Mouse (Mus musculus): Measurements from ENCODE around the gene Slain1. TPM values are rescaled to one million over a fixed set of nuclear protein-coding genes. Genes with fewer than 3 reads are reported as not detected.

The Slain1 gene
- total RNA-seq, 2 experiments from 2014 or later = 1.5 to 1.8 TPM

GRCm38 (mm10) chr14:103666347-103666954 lies 16.4 kb downstream of the Slain1 start:
- DNase-seq = no peak

DNA sequence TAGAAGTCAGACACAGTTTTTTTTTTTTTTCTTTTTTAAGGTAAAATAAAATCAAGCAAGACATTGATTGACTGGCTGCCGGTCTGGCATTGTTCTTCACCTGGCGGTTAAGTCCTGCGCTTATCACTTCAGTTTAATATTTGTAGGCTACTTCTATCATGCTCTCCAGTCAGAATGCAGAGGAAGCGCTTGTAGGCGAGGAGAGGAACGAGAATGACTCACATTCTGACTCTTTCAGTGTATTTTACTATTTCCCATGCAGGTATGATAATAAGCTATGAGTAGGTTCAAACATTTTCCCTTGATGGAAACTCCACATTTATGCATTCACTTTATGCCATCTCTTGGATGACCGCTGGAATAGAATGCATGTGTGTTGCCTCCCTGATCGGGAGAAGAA lies 17.0 kb downstream of the Slain1 start:
- no peak for DNase-seq

DNA sequence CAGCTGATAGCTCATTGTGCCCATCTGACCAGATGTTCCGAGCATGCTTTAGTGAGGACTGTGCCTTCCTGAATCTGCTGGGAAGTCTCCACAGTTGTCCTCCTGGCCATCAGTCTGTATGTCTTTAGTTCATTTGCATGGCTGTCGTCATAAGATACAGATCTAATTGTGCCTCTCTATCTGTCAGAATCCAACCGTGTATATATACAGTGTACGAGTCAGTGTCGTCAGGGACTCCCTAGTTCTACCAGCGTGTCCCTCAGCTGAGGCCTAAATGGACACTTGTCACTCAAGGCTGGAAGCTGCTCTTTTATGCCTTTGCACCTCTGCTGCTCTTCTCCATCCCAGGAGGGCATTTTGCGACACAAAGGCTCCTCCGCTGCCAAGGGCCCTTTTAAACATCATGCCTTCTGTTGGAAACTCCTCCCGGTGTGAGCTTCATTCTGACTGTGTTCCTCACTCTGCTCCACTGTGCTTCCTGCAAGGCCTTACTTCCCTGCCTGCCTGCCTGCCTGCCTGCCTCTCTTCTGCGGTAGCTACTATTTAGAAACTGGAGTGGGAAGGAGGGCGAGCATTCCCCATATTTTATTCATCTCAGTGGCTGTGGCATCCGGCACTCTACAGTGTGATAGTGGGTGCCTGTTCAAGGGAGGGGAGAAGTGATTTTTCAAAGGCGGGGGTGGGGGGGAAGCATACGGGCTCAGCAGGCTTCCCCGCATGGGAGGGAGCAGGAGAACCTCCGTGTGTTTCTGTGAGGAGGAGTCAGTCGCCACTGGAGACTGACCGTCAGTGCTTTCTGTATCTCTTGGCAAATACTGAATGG lies 29.6 kb downstream of the Slain1 start:
- no peak for DNase-seq

DNA sequence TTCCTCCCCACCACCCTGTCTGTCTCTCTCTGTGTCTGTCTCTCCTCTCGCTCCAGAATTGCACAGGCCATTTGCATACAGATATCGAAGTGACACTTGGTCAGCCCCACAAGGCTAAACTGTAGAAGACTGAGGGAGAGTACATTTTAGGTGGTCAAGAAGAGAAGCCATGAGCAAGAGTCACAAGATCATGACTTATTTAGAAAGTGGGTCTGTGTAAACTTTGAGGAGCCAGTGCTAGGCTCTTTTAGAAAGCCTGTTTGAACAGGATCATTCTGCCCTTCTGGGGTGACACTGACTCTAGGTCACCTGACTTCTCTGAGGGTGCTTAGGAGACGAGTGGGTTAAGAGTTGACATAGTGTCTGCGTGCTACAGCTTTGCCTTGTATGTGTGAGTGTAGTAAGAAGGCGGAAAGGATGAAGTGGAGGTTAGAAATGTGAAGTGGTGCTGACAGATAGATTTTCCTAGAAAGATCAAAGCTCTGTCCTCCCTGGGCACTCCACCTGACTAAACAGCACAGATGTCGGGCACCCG lies 30.3 kb downstream of the Slain1 start:
- DNase-seq = no peak

DNA sequence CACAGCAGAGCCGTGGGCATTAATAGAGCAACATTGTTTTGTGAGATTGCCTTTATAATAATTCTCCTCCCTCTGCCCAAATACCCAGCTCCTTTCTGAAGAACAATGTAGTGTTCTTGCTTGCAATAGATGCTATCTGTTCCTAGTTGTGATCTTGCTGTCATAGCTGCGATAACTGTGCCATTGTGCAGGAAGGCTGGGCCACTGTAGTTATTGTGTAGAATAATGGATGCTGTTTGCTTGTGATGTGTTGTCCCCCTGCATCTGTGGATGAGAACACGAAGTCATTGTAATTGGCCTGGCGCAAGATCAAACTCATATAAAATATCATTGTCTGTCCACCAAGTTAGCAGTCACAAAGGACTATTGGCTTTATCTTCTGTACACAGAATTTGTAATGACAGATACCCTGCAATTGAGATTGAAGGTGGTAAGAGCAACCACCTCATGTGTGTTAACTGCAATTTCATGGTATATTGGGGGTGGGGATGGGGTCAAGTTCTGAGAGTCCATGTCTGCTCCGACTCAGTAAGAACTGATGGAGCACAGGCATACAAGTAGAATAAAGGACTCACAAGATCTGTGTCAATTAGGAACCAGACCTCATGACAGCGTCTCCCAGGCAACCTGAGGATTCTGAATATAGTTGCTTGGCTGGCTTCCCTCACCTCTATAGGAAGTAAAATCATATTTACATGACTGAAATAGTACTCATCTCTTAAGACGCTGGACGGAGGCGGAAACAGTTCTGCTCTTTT lies 32.8 kb downstream of the Slain1 start:
- no peak for DNase-seq

- no peak for DNase-seq
These were observed 37.0 kb downstream of the Slain1 start for GRCm38 (mm10) chr14:103686994-103687393.

GRCm38 (mm10) chr14:103694295-103694694 lies 44.3 kb downstream of the Slain1 start:
- peak; percentile 54 for DNase-seq

- no peak for DNase-seq
These were observed 45.6 kb downstream of the Slain1 start for GRCm38 (mm10) chr14:103695620-103696019.

DNA sequence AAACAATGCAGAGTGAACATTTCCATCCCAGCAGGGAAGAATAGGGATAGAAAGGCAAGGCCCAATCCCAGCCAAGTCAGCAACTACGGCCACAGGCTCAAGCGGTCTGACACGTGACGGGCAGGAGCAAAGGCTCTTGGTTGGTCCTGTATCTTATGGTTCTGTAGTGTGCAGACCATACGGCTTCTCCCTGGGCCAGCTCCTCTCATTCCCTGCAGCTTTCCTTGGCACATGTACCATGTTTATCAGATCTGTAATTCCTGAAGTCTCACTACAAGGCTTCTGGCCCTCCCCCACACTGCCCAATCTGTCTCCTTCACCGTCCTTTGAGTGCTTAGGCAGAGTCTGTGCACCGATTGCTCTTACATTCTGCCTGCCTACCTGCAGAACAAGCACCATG lies 47.1 kb downstream of the Slain1 start:
- DNase-seq = no peak

- no peak for DNase-seq
These were observed 49.3 kb downstream of the Slain1 start for GRCm38 (mm10) chr14:103699308-103699707.

- DNase-seq = no peak
These were observed 52.5 kb downstream of the Slain1 start for GRCm38 (mm10) chr14:103702516-103702915.

- DNase-seq = no peak
These were observed 54.7 kb downstream of the Slain1 start for GRCm38 (mm10) chr14:103704771-103705170.

GRCm38 (mm10) chr14:103706347-103706746 lies 56.3 kb downstream of the Slain1 start:
- DNase-seq = no peak

GRCm38 (mm10) chr14:103708601-103709000 lies 58.6 kb downstream of the Slain1 start:
- no peak for DNase-seq

- DNase-seq = no peak
These were observed 59.2 kb downstream of the Slain1 start for GRCm38 (mm10) chr14:103709261-103709660.

DNA sequence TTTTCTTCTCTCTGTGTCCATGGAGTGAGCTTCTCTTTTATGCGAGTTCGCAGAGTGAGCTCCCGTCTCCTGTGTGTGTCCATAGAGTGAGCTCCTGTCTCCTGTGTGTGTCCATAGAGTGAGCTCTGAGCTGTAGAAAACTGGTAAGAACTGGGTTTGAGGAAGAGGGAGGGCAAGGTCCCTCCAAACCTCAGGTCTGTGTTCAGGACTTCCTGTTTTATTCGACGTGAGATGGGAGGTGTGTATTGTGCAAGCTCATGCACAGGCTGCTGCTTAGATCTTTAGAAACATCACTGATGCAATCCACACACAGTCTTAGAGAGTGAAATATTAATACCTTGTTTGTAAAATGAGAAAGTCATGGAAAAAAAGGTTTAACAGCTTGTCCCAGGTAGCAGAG lies 63.0 kb downstream of the Slain1 start:
- DNase-seq = no peak

DNA sequence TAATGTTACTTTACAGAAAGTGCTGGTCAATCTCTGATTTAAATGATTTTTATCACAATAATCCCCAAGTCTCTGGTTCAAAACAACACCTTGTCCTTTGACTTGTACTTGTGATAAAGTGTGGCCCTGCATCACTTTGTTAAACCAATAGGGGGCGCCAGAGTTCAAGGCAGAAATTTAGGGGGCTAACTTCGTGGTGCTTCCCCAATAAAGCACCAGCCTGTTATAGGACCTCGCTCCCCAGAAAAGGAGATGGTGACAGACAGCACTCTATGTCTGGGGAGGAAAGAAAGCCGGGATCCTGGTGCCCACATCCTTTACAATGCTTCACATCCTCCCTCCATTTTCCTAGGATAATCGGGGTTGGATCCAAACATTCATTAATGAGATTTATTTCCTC lies 67.5 kb downstream of the Slain1 start:
- peak; percentile 51 for DNase-seq

- DNase-seq = no peak
These were observed 68.0 kb downstream of the Slain1 start for GRCm38 (mm10) chr14:103717979-103718378.

DNA sequence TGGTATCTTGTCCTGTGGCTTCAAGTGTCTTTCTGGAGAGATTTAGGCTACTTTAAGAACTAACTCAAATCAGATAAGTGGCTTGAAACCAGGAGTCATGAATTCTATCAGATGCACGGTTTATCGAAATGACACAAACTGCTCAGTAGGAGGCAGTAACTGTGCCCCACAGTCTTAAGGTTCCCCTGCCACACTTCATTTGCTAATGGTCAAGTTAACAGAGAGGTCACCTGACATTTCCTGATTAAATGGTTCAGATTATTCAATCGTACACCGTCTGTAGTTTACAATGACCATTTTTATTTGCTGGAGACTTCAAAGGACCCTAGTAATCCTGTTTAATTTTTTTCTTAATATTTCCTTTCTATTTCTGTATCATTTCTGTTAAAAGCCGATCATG lies 68.4 kb downstream of the Slain1 start:
- no peak for DNase-seq

DNA sequence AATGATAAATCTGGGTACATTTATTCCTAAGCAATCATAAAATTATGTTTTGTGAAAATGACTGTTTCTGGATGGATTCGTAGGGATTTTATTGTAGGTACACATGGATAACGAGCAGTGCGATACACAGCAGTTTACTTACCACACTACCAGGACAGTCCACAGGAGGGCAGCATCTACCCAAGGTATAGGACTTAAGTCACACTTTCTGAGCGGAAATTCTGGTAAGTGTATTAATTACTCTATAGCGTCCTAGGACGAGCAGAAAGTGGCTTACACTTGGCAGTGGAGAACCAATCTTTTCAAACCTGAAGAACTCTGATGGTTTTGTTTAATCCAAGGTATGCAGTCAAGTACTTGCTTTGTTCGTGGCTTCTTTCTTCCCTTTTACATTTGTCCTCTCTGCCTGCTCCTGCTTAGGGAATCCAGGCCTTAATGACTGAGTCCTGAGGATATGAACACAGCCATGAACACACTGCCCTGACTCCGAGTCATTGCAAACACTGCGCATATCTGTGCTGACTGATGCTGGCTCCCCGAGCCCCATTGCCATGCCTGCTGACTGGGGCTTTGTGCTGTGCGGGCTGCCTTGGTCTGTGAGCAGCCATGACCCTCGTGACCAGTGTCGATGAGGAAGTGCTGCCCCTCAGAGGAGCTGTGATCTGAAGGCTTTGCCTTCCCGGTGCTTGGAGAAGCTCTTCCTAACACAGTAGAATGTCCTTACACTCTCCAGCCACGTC lies 69.0 kb downstream of the Slain1 start:
- peak; percentile 92 for DNase-seq

- DNase-seq = no peak
These were observed 70.1 kb downstream of the Slain1 start for GRCm38 (mm10) chr14:103720163-103720562.

All from adrenal gland, postnatal 10 days (tissue).